Mouse (Mus musculus) forebrain, embryonic 16.5 days (tissue): ENCODE data around the gene Nxph1. TPM values are rescaled to one million over a fixed set of nuclear protein-coding genes. Genes with fewer than 3 reads are reported as not detected.

Source experiments
- ATAC-seq: fragments of 200-750 bp; cut with Nextera tagmentation; 2 replicates; pipeline ENCODE4 v1.8.0; 2017; ENCODE audit warnings: mild to moderate bottlenecking, moderate library complexity
- H3K27ac ChIP-seq: fragments of 300-500 bp; sonication (generic); 2 replicates; pipeline ENCODE4 v1.5.1; 2014; ENCODE audit warnings: low read length, control low read depth
- H3K27me3 ChIP-seq: fragments of 300-500 bp; sonication (generic); replicated peaks from 2 replicates; pipeline ENCODE4 v1.6.1; 2014; ENCODE audit warnings: low read length; ENCODE audit not compliant: control insufficient read depth, insufficient read depth
- H3K36me3 ChIP-seq: fragments of 300-500 bp; sonication (generic); 2 replicates; pipeline ENCODE4 v1.6.1; 2014; ENCODE audit not compliant: control insufficient read depth, insufficient read depth
- H3K4me1 ChIP-seq: fragments of 300-500 bp; sonication (generic); replicated peaks from 2 replicates; pipeline ENCODE4 v1.6.1; 2014; ENCODE audit warnings: low read length; ENCODE audit not compliant: control insufficient read depth, insufficient read depth
- H3K4me2 ChIP-seq: fragments of 300-500 bp; sonication (generic); 2 replicates; pipeline ENCODE4 v1.6.1; 2014; ENCODE audit warnings: mild to moderate bottlenecking, low read length, control low read depth
- H3K4me3 ChIP-seq: fragments of 300-500 bp; sonication (generic); replicated peaks from 2 replicates; pipeline ENCODE4 v1.5.1; 2014; ENCODE audit warnings: mild to moderate bottlenecking, low read length, control low read depth
- H3K9ac ChIP-seq: fragments of 300-500 bp; sonication (generic); replicated peaks from 2 replicates; pipeline ENCODE4 v1.6.1; 2014; ENCODE audit warnings: low read depth, low read length, control low read depth
- H3K9me3 ChIP-seq: fragments of 300-500 bp; sonication (generic); 2 replicates; pipeline ENCODE4 v1.6.1; 2016; ENCODE audit warnings: low read length; ENCODE audit not compliant: control insufficient read depth
- WGBS: fragments of 180-500 bp; shearing (Covaris S2); extraction: QIAGEN DNeasy Blood & Tissue Kit; methylation state at CpG from one replicate; pipeline ENCODE4 v1.1.7; 2014; 5-methylcytosine and 5-hydroxymethylcytosine counted together
- polyA plus RNA-seq: library from polyadenylated mRNA; unstranded; fragments of >200 nt; fragmentation: Nextera tagmentation; extraction: Ambion mirVana; gene quantifications from 2 replicates; pipeline ENCODE4 v1.2.1, GENCODE M21; 2015

The Nxph1 gene
- polyA plus RNA-seq, 1 experiment from 2014 or later = 47.6 TPM

- H3K36me3 ChIP-seq = no peaks in the 10 kb centered on the region
- H3K4me2 ChIP-seq = peak overlapping the region; percentile 80
- peak; percentile 49 for ATAC-seq
- WGBS = under 1% methylated on average over 68 of the region's 68 CpGs
- H3K9ac ChIP-seq = peak overlapping the region; percentile 59
- H3K27ac ChIP-seq = peak overlapping the region; percentile 70
- H3K9me3 ChIP-seq = no peaks in the 10 kb centered on the region
- peaks cover 33% of the 10 kb centered on the region for H3K27me3 ChIP-seq
- peaks cover 40% of the 10 kb centered on the region for H3K4me1 ChIP-seq
- peak overlapping the region; percentile 55 for H3K4me3 ChIP-seq
Measured at GRCm38 (mm10) chr6:8948471-8949411, 510 bp downstream of the Nxph1 start.

GRCm38 (mm10) chr6:8949665-8950201 lies 1.5 kb downstream of the Nxph1 start:
- peaks cover 40% of the 10 kb centered on the region for H3K4me1 ChIP-seq
- ATAC-seq = peak; percentile 71

GRCm38 (mm10) chr6:8950611-8951325 lies 2.5 kb downstream of the Nxph1 start:
- WGBS = under 1% methylated on average over 26 of the region's 26 CpGs
- H3K36me3 ChIP-seq = no peaks in the 10 kb centered on the region
- ATAC-seq = no peak; the same call in 1 of the 2 replicates
- peak overlapping the region; percentile 80 for H3K4me2 ChIP-seq
- peaks cover 44% of the 10 kb centered on the region for H3K4me1 ChIP-seq
- H3K27ac ChIP-seq = peak overlapping the region; percentile 70
- H3K4me3 ChIP-seq = peak overlapping the region; percentile 55
- peaks cover 50% of the 10 kb centered on the region for H3K27me3 ChIP-seq
- H3K9ac ChIP-seq = peak overlapping the region; percentile 59
- H3K9me3 ChIP-seq = no peaks in the 10 kb centered on the region

More at GRCm38 (mm10) chr6:8949665-8950201, 1.5 kb downstream of the Nxph1 start:
- peak overlapping the region; percentile 55 for H3K4me3 ChIP-seq
- peaks cover 43% of the 10 kb centered on the region for H3K27me3 ChIP-seq
- under 1% methylated on average over 31 of the region's 31 CpGs for WGBS
- H3K27ac ChIP-seq = peak overlapping the region; percentile 70
- peak overlapping the region; percentile 80 for H3K4me2 ChIP-seq
- H3K9ac ChIP-seq = peak overlapping the region; percentile 59
- no peaks in the 10 kb centered on the region for H3K36me3 ChIP-seq
- no peaks in the 10 kb centered on the region for H3K9me3 ChIP-seq

- peak overlapping the region; percentile 35 for H3K27ac ChIP-seq
- H3K36me3 ChIP-seq = no peaks in the 10 kb centered on the region
- WGBS = under 1% methylated on average over 24 of the region's 24 CpGs
- peaks cover 51% of the 10 kb centered on the region for H3K27me3 ChIP-seq
- H3K9me3 ChIP-seq = no peaks in the 10 kb centered on the region
- ATAC-seq = peak; percentile 27
- peak overlapping the region; percentile 59 for H3K9ac ChIP-seq
- peak overlapping the region; percentile 80 for H3K4me2 ChIP-seq
- H3K4me1 ChIP-seq = peaks cover 50% of the 10 kb centered on the region
- H3K4me3 ChIP-seq = peak overlapping the region; percentile 55
Measured at GRCm38 (mm10) chr6:8951326-8951695, 3.1 kb downstream of the Nxph1 start.

GRCm38 (mm10) chr6:8951884-8952590 lies 3.8 kb downstream of the Nxph1 start:
- H3K9ac ChIP-seq = no peak overlapping the region
- no peaks in the 10 kb centered on the region for H3K9me3 ChIP-seq
- H3K27me3 ChIP-seq = peaks cover 52% of the 10 kb centered on the region
- peak overlapping the region; percentile 55 for H3K4me3 ChIP-seq
- WGBS = 3% methylated on average over 15 of the region's 15 CpGs
- ATAC-seq = no peak
- H3K36me3 ChIP-seq = no peaks in the 10 kb centered on the region
- peak overlapping the region; percentile 80 for H3K4me2 ChIP-seq
- peaks cover 57% of the 10 kb centered on the region for H3K4me1 ChIP-seq
- H3K27ac ChIP-seq = peak overlapping the region; percentile 17; the same call in 1 of the 2 replicates

GRCm38 (mm10) chr6:8955817-8956529 lies 7.7 kb downstream of the Nxph1 start:
- Histone ChIP-seq H3K36me3 (no peaks in the 10 kb centered on the region), H3K27ac (no peak overlapping the region), H3K4me2 (peak overlapping the region; percentile 56), H3K4me3 (peak overlapping the region; percentile 38), H3K27me3 (peaks cover 43% of the 10 kb centered on the region), H3K9ac (no peak overlapping the region; the same call in 1 of the 2 replicates), H3K9me3 (no peaks in the 10 kb centered on the region), H3K4me1 (peaks cover 44% of the 10 kb centered on the region)
- peak; percentile 21 for ATAC-seq
- under 1% methylated on average over 35 of the region's 35 CpGs for WGBS

GRCm38 (mm10) chr6:8956743-8957528 lies 8.7 kb downstream of the Nxph1 start:
- Histone ChIP-seq H3K4me1 (peaks cover 34% of the 10 kb centered on the region), H3K4me2 (peak overlapping the region; percentile 56), H3K36me3 (no peaks in the 10 kb centered on the region), H3K27ac (peak overlapping the region; percentile 20), H3K9ac (peak overlapping the region; percentile 23), H3K4me3 (peak overlapping the region; percentile 38), H3K9me3 (no peaks in the 10 kb centered on the region), H3K27me3 (peaks cover 39% of the 10 kb centered on the region)
- ATAC-seq = peak; percentile 76
- WGBS = under 1% methylated on average over 25 of the region's 25 CpGs

- Histone ChIP-seq H3K9me3 (no peaks in the 10 kb centered on the region), H3K4me3 (peak overlapping the region; percentile 38), H3K27ac (peak overlapping the region; percentile 20), H3K4me1 (peaks cover 34% of the 10 kb centered on the region), H3K36me3 (no peaks in the 10 kb centered on the region), H3K9ac (peak overlapping the region; percentile 23; the same call in 1 of the 2 replicates), H3K4me2 (peak overlapping the region; percentile 56), H3K27me3 (peaks cover 39% of the 10 kb centered on the region)
- no peak; the same call in 1 of the 2 replicates for ATAC-seq
- WGBS = 0% methylated on average over 15 of the region's 15 CpGs
Measured at GRCm38 (mm10) chr6:8957529-8957887, 9.3 kb downstream of the Nxph1 start.
